Mouse (Mus musculus) bone marrow, adult 2 months (tissue): ENCODE results near the gene Iqcg.
"Not testable (repeated sequence)": the region's sequence is repeated elsewhere in the genome, so short reads cannot be mapped to it uniquely, and the experiment has no call there.

Experiments
- CTCF ChIP-seq: fragments of 200-500 bp; IDR thresholded peaks from 2 replicates; pipeline ENCODE4 v1.5.1; 2011; ENCODE audit warnings: low read length, control low read depth; ENCODE audit not compliant: control insufficient read depth, insufficient read depth
- POLR2A ChIP-seq: fragments of 200-500 bp; IDR thresholded peaks from 2 replicates; pipeline ENCODE4 v1.6.1; 2011; ENCODE audit warnings: low read depth, mild to moderate bottlenecking, control low read depth, low read length, borderline replicate concordance; ENCODE audit not compliant: control insufficient read depth

- TF ChIP-seq CTCF, POLR2A: not testable (repeated sequence)
Measured at GRCm38 (mm10) chr16:33054927-33055326, 1.1 kb downstream of the Iqcg start.
